Mouse (Mus musculus): ENCODE measurements at regions not wholly inside any gene's neighbourhood (a gene's known extent, or its start where the extent isn't known, plus 50 kb on each side); places are given as distances from the start of the nearest gene placed in this dataset.
"Not testable (repeated sequence)": the region's sequence is repeated elsewhere in the genome, so short reads cannot be mapped to it uniquely, and the experiment has no call there.

- WGBS = 51% methylated on average over 8 of the region's 8 CpGs
- Histone ChIP-seq H3K27me3 (replicated peaks) (no peaks in the 10 kb centered on the region), H3K9ac (no peak overlapping the region), H3K4me3 (replicated peaks) (no peak overlapping the region), H3K9me3 (no peaks in the 10 kb centered on the region), H3K36me3 (no peaks in the 10 kb centered on the region), H3K27ac (no peak overlapping the region), H3K4me2 (no peak overlapping the region), H3K4me1 (no peaks in the 10 kb centered on the region)
- ATAC-seq (ENCODE audit: insufficient read depth, low FRiP score, low read depth) = no peak
These were observed 80.6 kb upstream of the Tcf12 start for GRCm38 (mm10) chr9:72192051-72192952.

GRCm38 (mm10) chr9:72192953-72193337, 81.3 kb upstream of the Tcf12 start:
- WGBS = 79% methylated on average over 1 of the region's 1 CpGs
- not testable (repeated sequence) for H3K4me1 ChIP-seq; H3K27ac ChIP-seq; ATAC-seq (ENCODE audit: insufficient read depth, low FRiP score, low read depth); H3K9me3 ChIP-seq; H3K36me3 ChIP-seq; H3K4me3 ChIP-seq (replicated peaks); H3K9ac ChIP-seq; H3K4me2 ChIP-seq; H3K27me3 ChIP-seq (replicated peaks)

- no peaks in the 10 kb centered on the region for H3K9me3 ChIP-seq
- H3K36me3 ChIP-seq = no peaks in the 10 kb centered on the region
- 57% methylated on average over 3 of the region's 3 CpGs for WGBS
- H3K4me3 ChIP-seq (replicated peaks) = no peak overlapping the region
- no peak for ATAC-seq (ENCODE audit: insufficient read depth, low FRiP score, low read depth)
- H3K4me1 ChIP-seq = no peaks in the 10 kb centered on the region
- H3K27me3 ChIP-seq (replicated peaks) = no peaks in the 10 kb centered on the region
- no peak overlapping the region for H3K27ac ChIP-seq
- no peak overlapping the region for H3K4me2 ChIP-seq
- no peak overlapping the region for H3K9ac ChIP-seq
These were observed 79.3 kb upstream of the Zfp280d start for GRCm38 (mm10) chr9:72195348-72195747.

GRCm38 (mm10) chr9:72196626-72197330, 77.9 kb upstream of the Zfp280d start:
- no peaks in the 10 kb centered on the region for H3K27me3 ChIP-seq (replicated peaks)
- H3K9me3 ChIP-seq = no peaks in the 10 kb centered on the region
- no peak overlapping the region for H3K4me2 ChIP-seq
- no peak for ATAC-seq (ENCODE audit: insufficient read depth, low FRiP score, low read depth)
- H3K36me3 ChIP-seq = no peaks in the 10 kb centered on the region
- WGBS = 65% methylated on average over 10 of the region's 10 CpGs
- no peak overlapping the region for H3K4me3 ChIP-seq (replicated peaks)
- H3K27ac ChIP-seq = no peak overlapping the region
- H3K4me1 ChIP-seq = no peaks in the 10 kb centered on the region
- no peak overlapping the region for H3K9ac ChIP-seq

GRCm38 (mm10) chr9:72197331-72197732, 77.3 kb upstream of the Zfp280d start:
- no peaks in the 10 kb centered on the region for H3K27me3 ChIP-seq (replicated peaks)
- no peaks in the 10 kb centered on the region for H3K9me3 ChIP-seq
- WGBS = 72% methylated on average over 11 of the region's 11 CpGs
- no peak overlapping the region for H3K4me2 ChIP-seq
- H3K4me3 ChIP-seq (replicated peaks) = no peak overlapping the region
- H3K36me3 ChIP-seq = no peaks in the 10 kb centered on the region
- H3K4me1 ChIP-seq = no peaks in the 10 kb centered on the region
- no peak overlapping the region for H3K27ac ChIP-seq
- no peak for ATAC-seq (ENCODE audit: insufficient read depth, low FRiP score, low read depth)
- no peak overlapping the region for H3K9ac ChIP-seq

- Histone ChIP-seq H3K27me3 (replicated peaks) (no peaks in the 10 kb centered on the region), H3K4me3 (replicated peaks) (no peak overlapping the region), H3K4me2 (no peak overlapping the region), H3K9me3 (no peaks in the 10 kb centered on the region), H3K9ac (no peak overlapping the region), H3K4me1 (no peaks in the 10 kb centered on the region), H3K27ac (no peak overlapping the region), H3K36me3 (no peaks in the 10 kb centered on the region)
- no peak for ATAC-seq (ENCODE audit: insufficient read depth, low FRiP score, low read depth)
- 93% methylated on average over 5 of the region's 5 CpGs for WGBS
These were observed 75.7 kb upstream of the Zfp280d start for GRCm38 (mm10) chr9:72198976-72199375.

- no peak for ATAC-seq (ENCODE audit: insufficient read depth, low FRiP score, low read depth)
- Histone ChIP-seq H3K4me3 (replicated peaks) (no peak overlapping the region), H3K9me3 (no peaks in the 10 kb centered on the region), H3K4me2 (no peak overlapping the region), H3K36me3 (no peaks in the 10 kb centered on the region), H3K27ac (no peak overlapping the region), H3K9ac (no peak overlapping the region), H3K4me1 (no peaks in the 10 kb centered on the region), H3K27me3 (replicated peaks) (no peaks in the 10 kb centered on the region)
- 93% methylated on average over 2 of the region's 2 CpGs for WGBS
These were observed 70.2 kb upstream of the Zfp280d start for GRCm38 (mm10) chr9:72204357-72204905.

- Histone ChIP-seq H3K27me3 (replicated peaks) (no peaks in the 10 kb centered on the region), H3K9me3 (no peaks in the 10 kb centered on the region), H3K27ac (no peak overlapping the region), H3K4me1 (no peaks in the 10 kb centered on the region), H3K4me2 (no peak overlapping the region), H3K9ac (no peak overlapping the region), H3K36me3 (no peaks in the 10 kb centered on the region), H3K4me3 (replicated peaks) (no peak overlapping the region)
- 59% methylated on average over 7 of the region's 7 CpGs for WGBS
- no peak for ATAC-seq (ENCODE audit: insufficient read depth, low FRiP score, low read depth)
These were observed 68.8 kb upstream of the Zfp280d start for GRCm38 (mm10) chr9:72205815-72206214.

GRCm38 (mm10) chr9:72206911-72207310, 67.7 kb upstream of the Zfp280d start:
- WGBS = 73% methylated on average over 2 of the region's 2 CpGs
- no peak overlapping the region for H3K4me3 ChIP-seq (replicated peaks)
- H3K4me1 ChIP-seq = no peaks in the 10 kb centered on the region
- H3K9ac ChIP-seq = no peak overlapping the region
- H3K4me2 ChIP-seq = no peak overlapping the region
- no peaks in the 10 kb centered on the region for H3K27me3 ChIP-seq (replicated peaks)
- H3K36me3 ChIP-seq = no peaks in the 10 kb centered on the region
- no peak overlapping the region for H3K27ac ChIP-seq
- no peak for ATAC-seq (ENCODE audit: insufficient read depth, low FRiP score, low read depth)
- H3K9me3 ChIP-seq = no peaks in the 10 kb centered on the region

GRCm38 (mm10) chr9:72208296-72208695, 66.4 kb upstream of the Zfp280d start:
- no peak overlapping the region for H3K4me2 ChIP-seq
- H3K36me3 ChIP-seq = no peaks in the 10 kb centered on the region
- H3K9me3 ChIP-seq = no peaks in the 10 kb centered on the region
- no peaks in the 10 kb centered on the region for H3K4me1 ChIP-seq
- 57% methylated on average over 7 of the region's 7 CpGs for WGBS
- H3K9ac ChIP-seq = no peak overlapping the region
- no peak for ATAC-seq (ENCODE audit: insufficient read depth, low FRiP score, low read depth)
- H3K4me3 ChIP-seq (replicated peaks) = no peak overlapping the region
- no peaks in the 10 kb centered on the region for H3K27me3 ChIP-seq (replicated peaks)
- no peak overlapping the region for H3K27ac ChIP-seq

- Histone ChIP-seq H3K36me3 (no peaks in the 10 kb centered on the region), H3K4me2 (no peak overlapping the region), H3K4me1 (no peaks in the 10 kb centered on the region), H3K27me3 (replicated peaks) (no peaks in the 10 kb centered on the region), H3K4me3 (replicated peaks) (no peak overlapping the region), H3K9ac (no peak overlapping the region), H3K27ac (no peak overlapping the region), H3K9me3 (no peaks in the 10 kb centered on the region)
- no peak for ATAC-seq (ENCODE audit: insufficient read depth, low FRiP score, low read depth)
- WGBS = 73% methylated on average over 11 of the region's 11 CpGs
These were observed 57.2 kb upstream of the Zfp280d start for GRCm38 (mm10) chr9:72217296-72218028.

GRCm38 (mm10) chr9:72218736-72219135, 55.9 kb upstream of the Zfp280d start:
- no peak overlapping the region for H3K9ac ChIP-seq
- H3K9me3 ChIP-seq = no peaks in the 10 kb centered on the region
- H3K4me2 ChIP-seq = no peak overlapping the region
- H3K27me3 ChIP-seq (replicated peaks) = no peaks in the 10 kb centered on the region
- no peaks in the 10 kb centered on the region for H3K4me1 ChIP-seq
- WGBS = 58% methylated on average over 7 of the region's 7 CpGs
- no peak for ATAC-seq (ENCODE audit: insufficient read depth, low FRiP score, low read depth)
- no peak overlapping the region for H3K4me3 ChIP-seq (replicated peaks)
- H3K36me3 ChIP-seq = no peaks in the 10 kb centered on the region
- no peak overlapping the region for H3K27ac ChIP-seq
